Mouse (Mus musculus) heart, postnatal 0 days (tissue): ENCODE data around the gene Cyp2a4.
"Not testable (repeated sequence)": the region's sequence is repeated elsewhere in the genome, so short reads cannot be mapped to it uniquely, and the experiment has no call there.

Source experiments
- CTCF ChIP-seq: IDR thresholded peaks from 2 replicates; pipeline ENCODE4 v1.5.1; 2016; ENCODE audit warnings: antibody characterized with exemption, control low read depth, low read depth
- EP300 ChIP-seq: IDR thresholded peaks from 2 replicates; pipeline ENCODE4 v1.6.1; 2016; ENCODE audit warnings: antibody characterized with exemption, low read depth

DNA sequence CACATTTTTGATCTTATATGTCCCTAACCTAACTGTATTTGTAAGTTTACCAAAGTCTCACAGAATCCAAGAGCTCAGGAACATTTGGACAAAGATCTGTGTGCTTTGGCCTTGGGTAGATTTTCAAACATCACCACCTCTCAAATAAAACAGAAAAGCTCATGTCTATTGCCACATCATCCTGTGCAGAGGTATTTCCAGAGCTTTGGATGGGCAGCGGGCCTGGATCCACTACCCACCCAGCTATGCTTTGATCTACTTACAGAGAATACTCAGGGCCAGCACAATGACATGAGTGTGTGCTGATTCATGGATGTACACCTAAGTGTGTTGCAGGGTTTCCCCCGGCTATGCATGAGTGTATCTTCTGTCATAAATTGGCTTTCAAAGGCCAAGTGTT, 8.2 kb downstream of the Cyp2a4 start:
- not testable (repeated sequence) for TF ChIP-seq CTCF, EP300
